Mouse (Mus musculus): ENCODE data around the gene 4933424G06Rik.
A peak's percentile ranks its signal among the peaks of the same experiment; 100 is the strongest.

4933424G06Rik gene

DNA sequence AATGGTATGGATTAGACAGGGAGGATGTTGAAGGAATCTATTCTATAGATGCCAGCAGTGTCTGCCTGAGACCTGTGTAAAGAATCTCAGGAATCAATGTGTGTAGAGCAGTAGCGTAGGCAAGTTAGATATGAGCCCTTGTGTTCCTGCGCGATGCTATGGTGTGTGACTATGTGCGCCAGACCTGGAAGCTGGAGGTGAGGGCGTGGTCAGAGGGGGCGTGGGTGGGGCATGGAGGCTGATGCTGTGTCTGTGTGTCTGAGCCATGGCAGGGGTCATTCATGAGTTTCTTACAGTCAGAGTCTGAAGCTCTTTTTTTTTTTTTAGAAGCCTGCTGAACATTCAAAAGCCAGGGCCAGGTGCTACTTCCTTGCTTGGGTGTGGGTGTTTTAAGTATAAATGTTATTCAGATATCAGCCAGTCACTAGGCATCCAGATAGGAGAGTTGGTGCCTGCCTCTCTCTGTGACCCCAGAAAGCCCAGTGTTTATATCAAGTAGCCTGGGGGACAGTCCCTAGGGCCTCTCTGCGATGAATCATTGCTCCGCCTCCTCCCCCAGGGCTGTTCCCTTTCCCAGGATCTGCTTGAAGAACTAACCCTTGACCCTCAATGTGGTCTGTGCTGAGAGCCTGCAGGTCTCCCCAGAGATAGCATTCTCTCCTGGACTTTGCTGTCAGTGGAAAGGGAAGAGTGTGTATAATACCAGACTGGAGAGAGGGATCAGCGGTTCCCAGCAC, 62.4 kb downstream of the 4933424G06Rik start:
- no peak for DNase-seq

GRCm38 (mm10) chr1:36780793-36781192, 70.8 kb downstream of the 4933424G06Rik start:
- DNase-seq = no peak

DNA sequence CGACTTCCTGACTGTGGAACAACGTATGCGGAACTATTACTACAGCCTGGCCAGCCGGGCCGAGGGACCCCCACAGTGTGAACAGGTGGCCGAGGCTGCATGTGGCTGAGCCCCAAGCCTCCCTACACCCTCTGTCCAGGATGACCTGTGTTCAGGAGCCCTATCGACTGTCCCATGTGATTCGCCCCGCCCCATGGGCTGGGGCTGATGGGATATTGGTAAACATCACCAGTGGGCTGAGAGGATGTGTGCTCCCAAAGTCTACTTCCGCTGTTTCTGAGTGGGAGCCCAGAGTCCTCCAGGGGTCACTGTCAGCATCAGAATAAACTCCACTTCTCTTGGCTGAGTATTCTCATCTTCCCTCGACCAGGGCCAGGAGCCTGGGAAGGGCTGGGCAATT, 72.5 kb downstream of the 4933424G06Rik start:
- no peak for DNase-seq

GRCm38 (mm10) chr1:36784365-36785134, 74.6 kb downstream of the 4933424G06Rik start:
- DNase-seq = peak; percentile 85

GRCm38 (mm10) chr1:36785238-36785641, 75.3 kb downstream of the 4933424G06Rik start:
- peak; percentile 62 for DNase-seq

- no peak for DNase-seq
These were observed 76.4 kb downstream of the 4933424G06Rik start for GRCm38 (mm10) chr1:36786377-36786776.

DNA sequence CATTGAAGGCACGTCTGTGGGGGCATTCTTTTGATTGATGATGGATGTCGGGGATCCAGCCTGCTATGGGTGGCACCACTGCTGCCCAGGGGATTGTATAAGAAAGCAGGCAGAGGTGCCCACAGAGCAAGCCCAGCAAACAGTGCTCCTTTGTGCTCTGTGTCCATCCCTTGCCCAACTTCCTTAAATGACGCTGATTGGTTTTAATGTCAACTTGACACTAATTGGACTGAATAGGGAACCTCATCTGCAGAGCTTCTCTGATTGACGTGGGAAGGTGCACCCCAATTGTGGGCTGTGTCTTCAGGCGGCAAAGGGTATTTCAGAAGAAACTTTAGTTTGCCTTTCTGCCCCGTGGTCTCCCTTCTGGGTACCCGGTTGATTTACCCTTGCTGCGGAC, 79.5 kb downstream of the 4933424G06Rik start:
- DNase-seq = peak; percentile 81

DNA sequence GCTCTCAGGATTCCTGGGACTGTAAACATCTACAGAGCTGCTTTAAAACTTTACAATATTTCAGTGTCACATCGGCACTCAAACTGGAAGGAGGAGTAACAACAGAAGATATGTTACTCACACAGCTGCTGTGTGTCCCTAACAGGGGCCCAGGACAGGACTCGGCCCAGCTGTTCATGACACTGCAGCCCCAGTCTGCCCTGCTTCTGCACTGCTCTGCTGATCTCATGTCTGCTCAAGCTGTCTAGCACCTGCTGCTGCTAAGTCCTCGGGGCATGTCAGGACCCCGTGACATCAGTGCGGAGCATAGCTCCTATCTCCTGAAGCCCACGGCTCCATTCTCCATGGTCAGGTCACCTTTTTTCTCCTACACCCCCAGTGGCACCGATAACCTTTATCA, 86.8 kb downstream of the 4933424G06Rik start:
- DNase-seq = no peak

- DNase-seq = no peak
These were observed 87.5 kb downstream of the 4933424G06Rik start for GRCm38 (mm10) chr1:36797481-36797880.

- no peak for DNase-seq
These were observed 90.5 kb downstream of the 4933424G06Rik start for GRCm38 (mm10) chr1:36800379-36801011.

DNA sequence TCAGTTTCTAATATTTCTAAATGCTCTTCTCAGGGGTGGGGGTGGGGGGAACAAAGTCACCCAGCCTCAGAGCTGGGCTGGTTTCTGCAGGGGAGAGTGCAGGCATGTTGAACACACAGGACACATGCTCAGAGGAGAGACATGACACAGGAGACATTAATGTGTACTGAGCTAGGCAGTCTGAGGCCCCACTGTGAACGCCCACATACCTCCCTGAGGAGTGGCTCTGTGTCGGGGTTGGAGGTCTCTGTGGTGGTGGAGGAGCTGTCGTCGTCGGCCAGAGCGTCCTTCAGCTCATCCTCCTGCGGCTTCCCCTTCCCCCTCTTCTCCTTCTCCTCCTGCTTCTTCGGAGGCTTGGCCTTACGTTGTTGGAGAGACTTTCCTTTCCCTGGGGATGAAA, 94.3 kb downstream of the 4933424G06Rik start:
- no peak for DNase-seq

GRCm38 (mm10) chr1:36804833-36805232, 94.9 kb downstream of the 4933424G06Rik start:
- DNase-seq = no peak

GRCm38 (mm10) chr1:36806181-36806905, 96.4 kb downstream of the 4933424G06Rik start:
- DNase-seq = no peak

DNA sequence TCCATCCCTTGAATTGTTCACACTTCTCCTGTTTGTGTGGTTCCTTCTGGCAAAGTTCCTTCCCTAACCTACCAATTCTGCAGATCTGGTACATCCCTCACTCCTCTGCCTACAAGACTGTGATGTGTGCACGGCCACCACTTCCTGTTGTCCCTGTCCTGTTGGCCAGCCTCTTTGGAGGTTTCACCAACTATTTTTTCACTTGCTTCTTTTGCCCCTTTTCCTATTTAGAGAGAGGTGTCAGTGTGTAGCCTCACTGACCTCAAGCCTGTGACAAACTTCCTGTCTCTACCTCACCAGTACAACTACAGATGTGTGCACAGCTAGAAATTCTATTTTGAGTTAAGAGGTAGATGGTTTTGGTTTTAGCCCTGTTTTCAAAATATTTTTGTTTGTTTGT, 97.1 kb downstream of the 4933424G06Rik start:
- DNase-seq = no peak

All from retina, postnatal 1 day (tissue).